Mouse (Mus musculus): ENCODE data around the gene Actl10. TPM values are rescaled to one million over a fixed set of nuclear protein-coding genes. Genes with fewer than 3 reads are reported as not detected.

Actl10 gene
- polyA plus RNA-seq, 1 experiment from 2014 or later, result not detected

GRCm38 (mm10) chr2:154591239-154591638 is 39.7 kb downstream of the Actl10 start:
- no peak for DNase-seq (ENCODE audit: low spot score)
- WGBS, result 82% methylated on average over 3 of the region's 3 CpGs

GRCm38 (mm10) chr2:154593025-154593424 is 41.4 kb downstream of the Actl10 start:
- WGBS, result 62% methylated on average over 3 of the region's 3 CpGs
- no peak overlapping the region for H3K27ac ChIP-seq (ENCODE audit: low read length)
- H3K4me2 ChIP-seq (replicated peaks; ENCODE audit: low read depth, low read length), result no peak overlapping the region
- H3K4me3 ChIP-seq (ENCODE audit: low read depth, low read length), result no peak overlapping the region
- H3K9ac ChIP-seq (replicated peaks; ENCODE audit: low read depth), result no peak overlapping the region
- peak; percentile 58 for DNase-seq (ENCODE audit: low spot score)
- ATAC-seq, result peak; percentile 55
- H3K9me3 ChIP-seq (ENCODE audit: low read length), result no peaks in the 10 kb centered on the region
- H3K27me3 ChIP-seq (replicated peaks; ENCODE audit: insufficient read depth, low read length), result no peaks in the 10 kb centered on the region
- no peaks in the 10 kb centered on the region for H3K4me1 ChIP-seq (ENCODE audit: insufficient read depth, low read depth, low read length)
- H3K36me3 ChIP-seq (ENCODE audit: insufficient read depth, low read length), result peaks cover 4% of the 10 kb centered on the region; the same call in 1 of the 2 replicates
- no peak for TF ChIP-seq EP300 (IDR thresholded peaks at IDR 0.05)
- peak; percentile 78 for TF ChIP-seq CTCF (IDR thresholded peaks at IDR 0.05)

More at GRCm38 (mm10) chr2:154591239-154591638, 39.7 kb downstream of the Actl10 start:
- Histone ChIP-seq H3K4me3 (ENCODE audit: low read depth, low read length) (no peak overlapping the region), H3K4me1 (ENCODE audit: insufficient read depth, low read depth, low read length) (no peaks in the 10 kb centered on the region), H3K36me3 (ENCODE audit: insufficient read depth, low read length) (peaks cover 13% of the 10 kb centered on the region; the same call in 1 of the 2 replicates), H3K9me3 (ENCODE audit: low read length) (no peaks in the 10 kb centered on the region), H3K4me2 (replicated peaks; ENCODE audit: low read depth, low read length) (no peak overlapping the region), H3K27ac (ENCODE audit: low read length) (no peak overlapping the region), H3K9ac (replicated peaks; ENCODE audit: low read depth) (no peak overlapping the region), H3K27me3 (replicated peaks; ENCODE audit: insufficient read depth, low read length) (no peaks in the 10 kb centered on the region)
- TF ChIP-seq EP300 (IDR thresholded peaks at IDR 0.05), result no peak
- TF ChIP-seq CTCF (IDR thresholded peaks at IDR 0.05), result no peak
- no peak for ATAC-seq

- no peak for ATAC-seq
Observed at GRCm38 (mm10) chr2:154595775-154596174, 44.2 kb downstream of the Actl10 start.

DNA sequence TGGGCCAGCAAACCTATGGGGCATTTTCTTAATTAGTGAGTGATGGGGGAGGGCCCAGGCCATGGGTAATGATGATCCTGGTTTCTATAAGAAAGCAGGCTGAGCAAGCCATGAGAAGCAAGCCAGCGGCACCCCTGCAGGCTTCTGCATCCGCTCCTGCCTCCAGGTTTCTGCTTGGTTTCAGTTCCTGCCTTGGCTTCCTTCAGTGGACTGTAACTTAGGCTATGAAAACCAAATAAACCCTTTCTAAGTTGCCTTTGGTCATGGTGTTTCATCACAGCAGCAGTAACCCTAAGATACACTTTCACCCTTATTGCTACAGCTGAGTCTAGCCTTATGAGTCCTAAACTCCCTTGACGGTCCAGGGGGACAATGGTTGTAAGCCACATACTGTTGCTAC is 45.8 kb downstream of the Actl10 start:
- no peaks in the 10 kb centered on the region for H3K27me3 ChIP-seq (replicated peaks; ENCODE audit: insufficient read depth, low read length)
- no peaks in the 10 kb centered on the region for H3K9me3 ChIP-seq (ENCODE audit: low read length)
- DNase-seq (ENCODE audit: low spot score), result no peak
- H3K4me1 ChIP-seq (ENCODE audit: insufficient read depth, low read depth, low read length), result no peaks in the 10 kb centered on the region
- peaks cover 4% of the 10 kb centered on the region; the same call in 1 of the 2 replicates for H3K36me3 ChIP-seq (ENCODE audit: insufficient read depth, low read length)
- WGBS, result 86% methylated on average over 3 of the region's 3 CpGs
- H3K4me2 ChIP-seq (replicated peaks; ENCODE audit: low read depth, low read length), result no peak overlapping the region
- no peak overlapping the region for H3K9ac ChIP-seq (replicated peaks; ENCODE audit: low read depth)
- H3K27ac ChIP-seq (ENCODE audit: low read length), result no peak overlapping the region
- H3K4me3 ChIP-seq (ENCODE audit: low read depth, low read length), result no peak overlapping the region
- TF ChIP-seq CTCF (IDR thresholded peaks at IDR 0.05) (no peak), EP300 (IDR thresholded peaks at IDR 0.05) (no peak)
- no peak for ATAC-seq

More at GRCm38 (mm10) chr2:154595775-154596174, 44.2 kb downstream of the Actl10 start:
- H3K27ac ChIP-seq (ENCODE audit: low read length), result no peak overlapping the region
- H3K9ac ChIP-seq (replicated peaks; ENCODE audit: low read depth), result no peak overlapping the region
- H3K4me1 ChIP-seq (ENCODE audit: insufficient read depth, low read depth, low read length), result no peaks in the 10 kb centered on the region
- no peak overlapping the region for H3K4me3 ChIP-seq (ENCODE audit: low read depth, low read length)
- no peak overlapping the region for H3K4me2 ChIP-seq (replicated peaks; ENCODE audit: low read depth, low read length)
- no peaks in the 10 kb centered on the region for H3K9me3 ChIP-seq (ENCODE audit: low read length)
- no peak for DNase-seq (ENCODE audit: low spot score)
- TF ChIP-seq CTCF (IDR thresholded peaks at IDR 0.05), result no peak
- no peak for TF ChIP-seq EP300 (IDR thresholded peaks at IDR 0.05)
- H3K27me3 ChIP-seq (replicated peaks; ENCODE audit: insufficient read depth, low read length), result no peaks in the 10 kb centered on the region
- WGBS, result 80% methylated on average over 5 of the region's 5 CpGs
- H3K36me3 ChIP-seq (ENCODE audit: insufficient read depth, low read length), result peaks cover 4% of the 10 kb centered on the region; the same call in 1 of the 2 replicates

GRCm38 (mm10) chr2:154600586-154600985 is 49.0 kb downstream of the Actl10 start:
- peaks cover 3% of the 10 kb centered on the region; the same call in 1 of the 2 replicates for H3K4me1 ChIP-seq (ENCODE audit: insufficient read depth, low read depth, low read length)
- no peak overlapping the region for H3K4me2 ChIP-seq (replicated peaks; ENCODE audit: low read depth, low read length)
- no peak overlapping the region for H3K27ac ChIP-seq (ENCODE audit: low read length)
- TF ChIP-seq EP300 (IDR thresholded peaks at IDR 0.05) (no peak), CTCF (IDR thresholded peaks at IDR 0.05) (peak; percentile 28)
- no peak overlapping the region for H3K4me3 ChIP-seq (ENCODE audit: low read depth, low read length)
- no peak for DNase-seq (ENCODE audit: low spot score)
- H3K9ac ChIP-seq (replicated peaks; ENCODE audit: low read depth), result no peak overlapping the region
- no peak for ATAC-seq
- H3K27me3 ChIP-seq (replicated peaks; ENCODE audit: insufficient read depth, low read length), result no peaks in the 10 kb centered on the region
- no peaks in the 10 kb centered on the region; the same call in 1 of the 2 replicates for H3K36me3 ChIP-seq (ENCODE audit: insufficient read depth, low read length)
- WGBS, result 64% methylated on average over 6 of the region's 6 CpGs
- H3K9me3 ChIP-seq (ENCODE audit: low read length), result no peaks in the 10 kb centered on the region

DNA sequence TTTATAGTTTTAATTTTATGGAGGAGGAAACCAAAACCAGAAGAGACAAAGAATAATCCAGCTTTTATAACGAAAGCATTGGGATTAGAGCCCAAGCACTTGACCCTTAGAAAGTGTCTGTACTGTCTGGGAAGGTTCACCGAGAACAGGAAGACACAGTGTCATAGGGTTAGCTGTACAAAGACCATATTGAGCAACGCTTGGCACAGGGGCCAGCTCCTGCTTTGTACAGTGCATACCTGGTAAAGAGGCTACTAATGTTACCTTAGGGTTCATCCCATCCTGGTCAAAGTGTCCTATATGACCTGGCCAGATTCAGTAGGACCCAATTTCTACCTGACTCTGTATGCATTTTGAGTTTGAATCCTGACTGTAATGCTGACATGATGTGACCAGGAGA is 49.7 kb downstream of the Actl10 start:
- ATAC-seq, result no peak
- no peak overlapping the region for H3K9ac ChIP-seq (replicated peaks; ENCODE audit: low read depth)
- H3K4me1 ChIP-seq (ENCODE audit: insufficient read depth, low read depth, low read length), result peaks cover 3% of the 10 kb centered on the region; the same call in 1 of the 2 replicates
- H3K4me3 ChIP-seq (ENCODE audit: low read depth, low read length), result no peak overlapping the region
- no peak overlapping the region for H3K27ac ChIP-seq (ENCODE audit: low read length)
- no peaks in the 10 kb centered on the region for H3K9me3 ChIP-seq (ENCODE audit: low read length)
- TF ChIP-seq CTCF (IDR thresholded peaks at IDR 0.05) (no peak), EP300 (IDR thresholded peaks at IDR 0.05) (no peak)
- DNase-seq (ENCODE audit: low spot score), result no peak
- 67% methylated on average over 3 of the region's 3 CpGs for WGBS
- H3K4me2 ChIP-seq (replicated peaks; ENCODE audit: low read depth, low read length), result no peak overlapping the region
- H3K27me3 ChIP-seq (replicated peaks; ENCODE audit: insufficient read depth, low read length), result no peaks in the 10 kb centered on the region
- no peaks in the 10 kb centered on the region for H3K36me3 ChIP-seq (ENCODE audit: insufficient read depth, low read length)

Other genes starting within 250 kb of the Actl10 start
- not detected in 2 replicates for gene Bpifb9b, start 244.5 kb upstream of the Actl10 start, polyA plus RNA-seq (2015; fragmentation: Nextera tagmentation; extraction: Ambion mirVana)
- 5.6 and 18.9 TPM in 2 replicates for gene Cdk5rap1, start 178.8 kb upstream of the Actl10 start, polyA plus RNA-seq (2015; fragmentation: Nextera tagmentation; extraction: Ambion mirVana)
- 7.7 and 8.0 TPM in 2 replicates for gene Snta1, start 143.7 kb upstream of the Actl10 start, polyA plus RNA-seq (2015; fragmentation: Nextera tagmentation; extraction: Ambion mirVana)
- 14.6 and 16.6 TPM in 2 replicates for gene Cbfa2t2, start 115.3 kb upstream of the Actl10 start, polyA plus RNA-seq (2015; fragmentation: Nextera tagmentation; extraction: Ambion mirVana)
- 0.89 and 1.3 TPM in 2 replicates for gene 1700003F12Rik, start 4.7 kb upstream of the Actl10 start, polyA plus RNA-seq (2015; fragmentation: Nextera tagmentation; extraction: Ambion mirVana)
- gene Necab3, start 7.1 kb downstream of the Actl10 start, polyA plus RNA-seq (2015; fragmentation: Nextera tagmentation; extraction: Ambion mirVana), result 0.81 and 1.4 TPM in 2 replicates
- 5.4 and 7.5 TPM in 2 replicates for gene E2f1, start 18.1 kb downstream of the Actl10 start, polyA plus RNA-seq (2015; fragmentation: Nextera tagmentation; extraction: Ambion mirVana)
- 29.0 and 33.5 TPM in 2 replicates for gene Pxmp4, start 51.9 kb downstream of the Actl10 start, polyA plus RNA-seq (2015; fragmentation: Nextera tagmentation; extraction: Ambion mirVana)
- 0.76 and 1.0 TPM in 2 replicates for gene Zfp341, start 61.5 kb downstream of the Actl10 start, polyA plus RNA-seq (2015; fragmentation: Nextera tagmentation; extraction: Ambion mirVana)
- 0.40 and 0.61 TPM in 2 replicates for gene 4930519P11Rik, start 61.7 kb downstream of the Actl10 start, polyA plus RNA-seq (2015; fragmentation: Nextera tagmentation; extraction: Ambion mirVana)
- gene Chmp4b, start 99.9 kb downstream of the Actl10 start, polyA plus RNA-seq (2015; fragmentation: Nextera tagmentation; extraction: Ambion mirVana), result 33.1 and 33.7 TPM in 2 replicates
- gene Gm14214, start 218.3 kb downstream of the Actl10 start, polyA plus RNA-seq (2015; fragmentation: Nextera tagmentation; extraction: Ambion mirVana), result not detected in 2 replicates
- gene Raly, start 239.3 kb downstream of the Actl10 start, polyA plus RNA-seq (2015; fragmentation: Nextera tagmentation; extraction: Ambion mirVana), result 23.7 and 26.3 TPM in 2 replicates
- gene a, start 239.6 kb downstream of the Actl10 start, polyA plus RNA-seq (2015; fragmentation: Nextera tagmentation; extraction: Ambion mirVana), result not detected in 2 replicates